Mouse (Mus musculus): ENCODE data around the gene Heatr9. TPM values are rescaled to one million over a fixed set of nuclear protein-coding genes. Genes with fewer than 3 reads are reported as not detected.

Gene Heatr9
- polyA plus RNA-seq, 1 experiment from 2014 or later, result not detected

DNA sequence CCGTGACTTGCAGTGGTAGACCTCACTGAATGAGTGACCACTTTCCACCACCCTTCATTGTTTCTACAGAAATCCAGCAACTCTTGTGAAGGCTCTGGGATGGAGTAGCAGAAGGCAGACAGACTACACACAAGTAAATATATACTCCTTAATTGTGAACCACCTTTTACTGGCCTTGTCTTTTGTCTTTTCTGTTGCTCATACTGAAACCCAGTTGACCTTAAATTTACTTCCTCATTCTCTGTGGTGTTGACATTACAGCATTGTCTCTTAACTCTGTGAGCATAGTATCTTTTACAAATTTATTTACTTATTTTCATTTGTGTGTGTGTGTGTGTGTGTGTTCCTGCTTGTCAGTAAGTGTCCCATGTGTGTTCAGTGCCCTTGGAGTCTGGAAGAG is 11.2 kb upstream of the Heatr9 start:
- no peak overlapping the region for H3K4me2 ChIP-seq
- 70% methylated on average over 1 of the region's 1 CpGs for WGBS
- ATAC-seq (ENCODE audit: extremely low read depth, insufficient number of reproducible peaks, low FRiP score, low TSS enrichment), result no peak

GRCm38 (mm10) chr11:83530360-83530759 is 8.4 kb upstream of the Heatr9 start, which contains the start of gene Ccl5:
TSS of gene Ccl5 (minus strand) at chr11:83530518.
- Histone ChIP-seq H3K4me3 (no peak within 1 kb of the TSS), H3K27me3 (replicated peaks) (no peaks in the 10 kb centered on the region), H3K9ac (no peak within 1 kb of the TSS), H3K27ac (replicated peaks) (no peak within 1 kb of the TSS), H3K4me2 (no peak within 1 kb of the TSS), H3K4me1 (peaks cover 12% of the 10 kb centered on the region), H3K9me3 (no peaks in the 10 kb centered on the region), H3K36me3 (no peaks in the 10 kb centered on the region)
- 85% methylated on average over 5 of the region's 5 CpGs for WGBS
- no peak for ATAC-seq (ENCODE audit: extremely low read depth, insufficient number of reproducible peaks, low FRiP score, low TSS enrichment)

More for the DNA sequence above, 11.2 kb upstream of the Heatr9 start:
- no peak overlapping the region for H3K27ac ChIP-seq (replicated peaks)
- peaks cover 15% of the 10 kb centered on the region for H3K4me1 ChIP-seq
- no peak overlapping the region for H3K9ac ChIP-seq
- H3K36me3 ChIP-seq, result no peaks in the 10 kb centered on the region
- no peaks in the 10 kb centered on the region for H3K27me3 ChIP-seq (replicated peaks)
- H3K4me3 ChIP-seq, result no peak overlapping the region
- no peaks in the 10 kb centered on the region for H3K9me3 ChIP-seq

DNA sequence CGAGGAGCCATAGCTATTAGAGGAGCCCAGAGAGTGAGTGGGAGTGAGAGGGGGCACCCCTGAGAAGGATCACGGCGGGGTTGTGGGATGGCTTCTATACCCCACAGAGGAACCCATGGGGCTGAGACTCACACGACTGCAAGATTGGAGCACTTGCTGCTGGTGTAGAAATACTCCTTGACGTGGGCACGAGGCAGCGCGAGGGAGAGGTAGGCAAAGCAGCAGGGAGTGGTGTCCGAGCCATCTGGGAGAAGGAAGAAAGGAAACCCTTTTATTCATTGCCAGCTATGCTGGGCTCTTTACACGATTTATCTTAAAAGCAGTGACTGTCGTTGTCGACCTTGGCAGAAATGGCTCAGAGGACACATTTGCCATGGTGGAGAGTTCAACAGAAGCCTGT is 7.0 kb upstream of the Heatr9 start:
- Histone ChIP-seq H3K36me3 (no peaks in the 10 kb centered on the region), H3K9me3 (no peaks in the 10 kb centered on the region), H3K27me3 (replicated peaks) (no peaks in the 10 kb centered on the region), H3K4me3 (no peak overlapping the region), H3K4me2 (no peak overlapping the region), H3K27ac (replicated peaks) (no peak overlapping the region), H3K9ac (no peak overlapping the region), H3K4me1 (peaks cover 1% of the 10 kb centered on the region)
- ATAC-seq (ENCODE audit: extremely low read depth, insufficient number of reproducible peaks, low FRiP score, low TSS enrichment), result no peak
- 61% methylated on average over 12 of the region's 12 CpGs for WGBS

DNA sequence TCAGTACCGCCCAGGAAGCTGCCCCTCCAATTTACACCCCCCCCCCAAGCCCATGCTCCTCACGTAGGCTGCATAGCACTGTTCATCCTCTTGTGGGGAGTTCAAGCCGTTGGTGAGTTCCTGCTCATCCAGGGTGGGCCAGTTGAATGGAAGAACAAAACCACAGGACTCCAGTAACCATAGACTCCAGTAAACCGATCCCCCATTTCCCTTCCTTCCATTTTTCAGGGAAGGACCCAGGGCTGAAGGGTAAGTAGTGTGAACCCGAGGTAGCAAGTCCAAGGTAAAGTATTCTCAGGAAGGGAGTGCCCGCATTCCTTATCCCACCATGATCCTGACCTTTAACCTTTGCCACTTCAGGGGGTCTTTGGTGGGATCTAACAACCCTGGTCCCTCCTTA is 3.6 kb downstream of the Heatr9 start:
- no peaks in the 10 kb centered on the region for H3K4me1 ChIP-seq
- no peak overlapping the region for H3K4me3 ChIP-seq
- 64% methylated on average over 6 of the region's 6 CpGs for WGBS
- no peak overlapping the region for H3K9ac ChIP-seq
- peaks cover 9% of the 10 kb centered on the region; the same call in 1 of the 2 replicates for H3K36me3 ChIP-seq
- H3K27me3 ChIP-seq (replicated peaks), result no peaks in the 10 kb centered on the region
- H3K27ac ChIP-seq (replicated peaks), result no peak overlapping the region
- H3K4me2 ChIP-seq, result no peak overlapping the region
- ATAC-seq (ENCODE audit: extremely low read depth, insufficient number of reproducible peaks, low FRiP score, low TSS enrichment), result no peak
- no peaks in the 10 kb centered on the region for H3K9me3 ChIP-seq

- no peaks in the 10 kb centered on the region for H3K4me1 ChIP-seq
- no peak for ATAC-seq (ENCODE audit: extremely low read depth, insufficient number of reproducible peaks, low FRiP score, low TSS enrichment)
Observed at GRCm38 (mm10) chr11:83517153-83517552, 4.8 kb downstream of the Heatr9 start.

DNA sequence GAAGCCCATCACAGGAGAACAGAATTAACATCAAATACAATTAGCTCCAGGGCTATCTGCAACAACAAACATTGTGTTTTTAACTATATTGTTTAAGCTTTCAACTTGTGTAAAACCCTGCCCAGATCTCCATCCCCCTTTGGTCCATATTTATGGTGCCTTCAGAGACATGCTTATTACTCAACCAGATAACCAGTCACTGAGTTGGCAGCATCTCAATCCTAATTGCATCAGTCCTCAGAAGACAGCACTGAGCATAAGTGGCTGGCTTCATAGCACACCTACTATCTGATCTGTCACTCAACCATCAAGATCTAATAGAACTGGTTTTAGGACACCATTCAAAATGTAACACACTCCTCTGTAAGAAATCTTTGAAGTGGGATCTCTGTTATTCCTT is 12.5 kb downstream of the Heatr9 start:
- no peak for ATAC-seq (ENCODE audit: extremely low read depth, insufficient number of reproducible peaks, low FRiP score, low TSS enrichment)
- H3K4me3 ChIP-seq, result no peak overlapping the region
- H3K4me1 ChIP-seq, result peaks cover 12% of the 10 kb centered on the region
- H3K27ac ChIP-seq (replicated peaks), result no peak overlapping the region
- no peak overlapping the region for H3K9ac ChIP-seq
- no peaks in the 10 kb centered on the region for H3K27me3 ChIP-seq (replicated peaks)
- no peaks in the 10 kb centered on the region for H3K9me3 ChIP-seq
- H3K4me2 ChIP-seq, result no peak overlapping the region
- H3K36me3 ChIP-seq, result peaks cover 42% of the 10 kb centered on the region

More at GRCm38 (mm10) chr11:83517153-83517552, 4.8 kb downstream of the Heatr9 start:
- Histone ChIP-seq H3K9ac (no peak overlapping the region), H3K4me2 (no peak overlapping the region), H3K9me3 (no peaks in the 10 kb centered on the region), H3K36me3 (peaks cover 9% of the 10 kb centered on the region; the same call in 1 of the 2 replicates), H3K4me3 (no peak overlapping the region), H3K27ac (replicated peaks) (no peak overlapping the region), H3K27me3 (replicated peaks) (no peaks in the 10 kb centered on the region)

DNA sequence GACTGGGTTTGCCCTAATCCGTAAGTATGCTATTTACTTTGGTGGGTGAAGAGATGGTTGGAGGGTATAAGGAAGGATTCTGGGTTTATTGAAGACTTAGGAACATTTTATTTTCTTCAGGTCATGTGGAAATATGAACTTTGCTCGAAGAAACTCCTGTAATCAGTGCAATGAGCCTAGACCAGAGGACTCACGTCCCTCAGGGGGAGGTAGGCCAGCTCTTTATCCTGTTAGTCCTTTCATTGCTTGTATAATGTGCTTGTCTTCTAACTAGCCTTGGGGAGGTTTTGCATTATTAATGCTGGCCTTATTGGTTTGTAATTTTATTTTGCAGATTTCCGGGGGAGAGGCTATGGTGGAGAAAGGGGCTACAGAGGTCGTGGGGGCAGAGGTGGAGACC is 17.7 kb downstream of the Heatr9 start:
- ATAC-seq (ENCODE audit: extremely low read depth, insufficient number of reproducible peaks, low FRiP score, low TSS enrichment), result no peak
- no peaks in the 10 kb centered on the region for H3K27me3 ChIP-seq (replicated peaks)
- H3K27ac ChIP-seq (replicated peaks), result no peak overlapping the region
- H3K4me3 ChIP-seq, result no peak overlapping the region
- 94% methylated on average over 5 of the region's 5 CpGs for WGBS
- H3K4me1 ChIP-seq, result peaks cover 11% of the 10 kb centered on the region
- no peak overlapping the region for H3K4me2 ChIP-seq
- H3K9ac ChIP-seq, result no peak overlapping the region
- H3K36me3 ChIP-seq, result peaks cover 79% of the 10 kb centered on the region
- no peaks in the 10 kb centered on the region for H3K9me3 ChIP-seq

DNA sequence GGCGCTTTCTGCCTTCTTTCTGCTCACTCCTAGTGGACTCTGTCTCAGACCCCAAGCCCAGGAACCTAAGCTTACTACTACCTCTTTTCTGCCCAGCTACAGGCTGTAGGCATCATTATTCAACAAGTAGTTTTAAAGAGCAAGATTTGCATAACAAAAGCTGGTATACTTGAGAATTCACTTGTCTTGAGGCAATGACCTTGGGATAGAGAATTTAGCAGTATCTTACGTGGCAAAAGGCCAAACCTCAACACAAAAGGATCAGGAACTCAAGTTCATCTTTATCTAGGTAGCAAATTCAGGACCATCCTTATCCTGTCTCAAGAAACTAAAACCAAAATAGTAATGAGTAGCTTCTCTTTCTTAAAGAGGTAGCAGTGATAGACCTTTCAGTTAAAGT is 26.4 kb downstream of the Heatr9 start:
- WGBS, result 91% methylated on average over 2 of the region's 2 CpGs

DNA sequence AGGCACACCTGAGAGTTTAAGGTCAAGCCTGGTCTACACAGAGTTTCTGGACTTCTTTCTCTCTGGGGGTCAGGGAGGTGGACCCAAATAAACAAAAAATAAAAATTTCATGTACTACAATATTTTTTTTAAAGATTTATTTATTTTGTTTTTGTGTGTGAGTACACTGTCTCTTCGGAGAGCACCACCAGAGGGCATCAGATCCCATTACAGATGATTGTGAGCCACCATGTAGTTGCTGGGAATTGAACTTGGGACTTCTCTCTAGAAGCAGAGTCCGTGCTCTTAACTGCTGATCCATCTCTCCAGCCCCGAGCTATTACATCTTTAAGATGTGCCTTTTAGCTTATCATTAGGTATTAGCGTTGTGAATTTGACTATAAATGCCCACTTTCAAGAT is 30.5 kb downstream of the Heatr9 start:
- Histone ChIP-seq H3K4me3 (no peak overlapping the region), H3K27me3 (replicated peaks) (no peaks in the 10 kb centered on the region), H3K4me1 (no peaks in the 10 kb centered on the region), H3K9ac (no peak overlapping the region), H3K4me2 (no peak overlapping the region), H3K27ac (replicated peaks) (no peak overlapping the region), H3K9me3 (no peaks in the 10 kb centered on the region), H3K36me3 (peaks cover 53% of the 10 kb centered on the region)
- WGBS, result 85% methylated on average over 4 of the region's 4 CpGs
- no peak for ATAC-seq (ENCODE audit: extremely low read depth, insufficient number of reproducible peaks, low FRiP score, low TSS enrichment)

More for the DNA sequence above, 26.4 kb downstream of the Heatr9 start:
- Histone ChIP-seq H3K9me3 (no peaks in the 10 kb centered on the region), H3K36me3 (peaks cover 52% of the 10 kb centered on the region), H3K4me2 (no peak overlapping the region), H3K27ac (replicated peaks) (no peak overlapping the region), H3K4me3 (no peak overlapping the region), H3K9ac (no peak overlapping the region), H3K4me1 (no peaks in the 10 kb centered on the region), H3K27me3 (replicated peaks) (no peaks in the 10 kb centered on the region)
- ATAC-seq (ENCODE audit: extremely low read depth, insufficient number of reproducible peaks, low FRiP score, low TSS enrichment), result no peak

GRCm38 (mm10) chr11:83473235-83474016 is 48.5 kb downstream of the Heatr9 start:
- Histone ChIP-seq H3K4me1 (peaks cover 35% of the 10 kb centered on the region), H3K4me2 (peak overlapping the region; percentile 88), H3K27ac (replicated peaks) (peak overlapping the region; percentile 91), H3K9ac (peak overlapping the region; percentile 93), H3K36me3 (peaks cover 20% of the 10 kb centered on the region), H3K27me3 (replicated peaks) (peaks cover 12% of the 10 kb centered on the region; the same call in 1 of the 2 replicates), H3K9me3 (no peaks in the 10 kb centered on the region), H3K4me3 (peak overlapping the region; percentile 85)
- peak; percentile 57; the same call in 1 of the 2 replicates for ATAC-seq (ENCODE audit: extremely low read depth, insufficient number of reproducible peaks, low FRiP score, low TSS enrichment)
- WGBS, result under 1% methylated on average over 48 of the region's 52 CpGs

GRCm38 (mm10) chr11:83472324-83473234 is 49.4 kb downstream of the Heatr9 start, which contains the start of gene Taf15:
TSS of gene Taf15 (plus strand) at chr11:83473086.
- Histone ChIP-seq H3K4me2 (peak within 1 kb of the TSS; percentile 88), H3K27me3 (replicated peaks) (peaks cover 12% of the 10 kb centered on the region; the same call in 1 of the 2 replicates), H3K4me3 (peak within 1 kb of the TSS; percentile 85), H3K27ac (replicated peaks) (peak within 1 kb of the TSS; percentile 91), H3K4me1 (peaks cover 38% of the 10 kb centered on the region), H3K36me3 (peaks cover 14% of the 10 kb centered on the region), H3K9ac (peak within 1 kb of the TSS; percentile 93), H3K9me3 (no peaks in the 10 kb centered on the region)
- WGBS, result under 1% methylated on average over 66 of the region's 66 CpGs
- ATAC-seq (ENCODE audit: extremely low read depth, insufficient number of reproducible peaks, low FRiP score, low TSS enrichment), result peak; percentile 97
